Mouse (Mus musculus) limb, embryonic 12.5 days (tissue): ENCODE data around the gene Cmpk1. TPM values are rescaled to one million over a fixed set of nuclear protein-coding genes. Genes with fewer than 3 reads are reported as not detected.

ENCODE experiments used
- ATAC-seq: fragments of 200-750 bp; cut with Nextera tagmentation; 2 replicates; pipeline ENCODE4 v1.8.0; 2017; ENCODE audit warnings: low read depth, moderate TSS enrichment; ENCODE audit not compliant: insufficient number of reproducible peaks, insufficient read depth, low FRiP score, low TSS enrichment
- H3K27ac ChIP-seq: fragments of 300-500 bp; sonication (generic); 2 replicates; pipeline ENCODE4 v1.5.1; 2016; ENCODE audit warnings: mild to moderate bottlenecking, moderate library complexity
- H3K27me3 ChIP-seq: fragments of 300-500 bp; sonication (generic); 2 replicates; pipeline ENCODE4 v1.6.1; 2016; ENCODE audit warnings: mild to moderate bottlenecking, moderate library complexity
- H3K36me3 ChIP-seq: fragments of 300-500 bp; sonication (generic); 2 replicates; pipeline ENCODE4 v1.6.1; 2016; ENCODE audit warnings: mild to moderate bottlenecking, moderate library complexity
- H3K4me1 ChIP-seq: fragments of 300-500 bp; sonication (generic); replicated peaks from 2 replicates; pipeline ENCODE4 v1.6.1; 2016
- H3K4me2 ChIP-seq: fragments of 300-500 bp; sonication (generic); 2 replicates; pipeline ENCODE4 v1.6.1; 2016; ENCODE audit warnings: mild to moderate bottlenecking, moderate library complexity
- H3K4me3 ChIP-seq: fragments of 300-500 bp; sonication (generic); replicated peaks from 2 replicates; pipeline ENCODE4 v1.5.1; 2016; ENCODE audit warnings: mild to moderate bottlenecking
- H3K9ac ChIP-seq: fragments of 300-500 bp; sonication (generic); replicated peaks from 2 replicates; pipeline ENCODE4 v1.6.1; 2016; ENCODE audit warnings: mild to moderate bottlenecking, moderate library complexity
- H3K9me3 ChIP-seq: fragments of 300-500 bp; sonication (generic); 2 replicates; pipeline ENCODE4 v1.6.1; 2016; ENCODE audit warnings: mild to moderate bottlenecking, moderate library complexity
- WGBS: fragments of 180-500 bp; shearing (Covaris S2); methylation state at CpG from one replicate; pipeline ENCODE4 v1.1.7; 2016; 5-methylcytosine and 5-hydroxymethylcytosine counted together
- polyA plus RNA-seq: library from polyadenylated mRNA; unstranded; fragments of >200 nt; fragmentation: Nextera tagmentation; extraction: Ambion mirVana; gene quantifications from 2 replicates; pipeline ENCODE4 v1.2.1, GENCODE M21; 2016

The Cmpk1 gene
- 81.8 and 89.3 TPM in 2 replicates for polyA plus RNA-seq

GRCm38 (mm10) chr4:114986591-114987432 lies at the start of gene Cmpk1:
TSS of gene Cmpk1 (minus strand) at chr4:114987241.
- H3K27me3 ChIP-seq: 0 out of 2 replicates have a peak, but pooled peaks cover 2% of the 10 kb centered on the region
- H3K9ac ChIP-seq: peak within 1 kb of the TSS; percentile 93
- peaks cover 9% of the 10 kb centered on the region; the same call in 1 of the 2 replicates for H3K4me1 ChIP-seq
- H3K9me3 ChIP-seq: no peaks in the 10 kb centered on the region
- H3K27ac ChIP-seq: peak within 1 kb of the TSS; percentile 99
- under 1% methylated on average over 92 of the region's 93 CpGs for WGBS
- ATAC-seq: peak; percentile 97
- H3K36me3 ChIP-seq: 0 out of 2 replicates have a peak, but pooled peaks cover 3% of the 10 kb centered on the region
- peak within 1 kb of the TSS; percentile 89 for H3K4me3 ChIP-seq
- peak within 1 kb of the TSS; percentile 70 for H3K4me2 ChIP-seq

- Histone ChIP-seq H3K27ac (no peak overlapping the region), H3K9ac (no peak overlapping the region), H3K27me3 (no peaks in the 10 kb centered on the region), H3K36me3 (peaks cover 62% of the 10 kb centered on the region), H3K4me2 (no peak overlapping the region), H3K4me1 (no peaks in the 10 kb centered on the region), H3K9me3 (no peaks in the 10 kb centered on the region), H3K4me3 (no peak overlapping the region)
- WGBS: 85% methylated on average over 6 of the region's 6 CpGs
- ATAC-seq: no peak
These were observed 48.0 kb upstream of the Cmpk1 start for GRCm38 (mm10) chr4:115035043-115035442.

GRCm38 (mm10) chr4:115019997-115020396 lies 33.0 kb upstream of the Cmpk1 start:
- H3K27ac ChIP-seq: no peak overlapping the region
- H3K4me1 ChIP-seq: no peaks in the 10 kb centered on the region
- no peak overlapping the region for H3K4me2 ChIP-seq
- H3K4me3 ChIP-seq: no peak overlapping the region
- no peak overlapping the region for H3K9ac ChIP-seq
- 94% methylated on average over 3 of the region's 3 CpGs for WGBS
- H3K36me3 ChIP-seq: peaks cover 80% of the 10 kb centered on the region
- ATAC-seq: no peak
- H3K9me3 ChIP-seq: no peaks in the 10 kb centered on the region
- no peaks in the 10 kb centered on the region for H3K27me3 ChIP-seq

GRCm38 (mm10) chr4:115014276-115014675 lies 27.2 kb upstream of the Cmpk1 start:
- Histone ChIP-seq H3K4me3 (no peak overlapping the region), H3K9me3 (no peaks in the 10 kb centered on the region), H3K36me3 (peaks cover 77% of the 10 kb centered on the region), H3K27ac (no peak overlapping the region), H3K27me3 (no peaks in the 10 kb centered on the region), H3K4me1 (no peaks in the 10 kb centered on the region), H3K9ac (no peak overlapping the region), H3K4me2 (no peak overlapping the region)
- WGBS: 82% methylated on average over 3 of the region's 3 CpGs
- ATAC-seq: no peak

- peaks cover 22% of the 10 kb centered on the region for H3K36me3 ChIP-seq
- WGBS: 3% methylated on average over 8 of the region's 8 CpGs
- peaks cover 17% of the 10 kb centered on the region for H3K4me1 ChIP-seq
- no peaks in the 10 kb centered on the region for H3K9me3 ChIP-seq
- peak overlapping the region; percentile 73 for H3K9ac ChIP-seq
- ATAC-seq: peak; percentile 38; the same call in 1 of the 2 replicates
- no peaks in the 10 kb centered on the region for H3K27me3 ChIP-seq
- H3K4me2 ChIP-seq: peak overlapping the region; percentile 69
- H3K27ac ChIP-seq: peak overlapping the region; percentile 87
- peak overlapping the region; percentile 74 for H3K4me3 ChIP-seq
These were observed 13.4 kb upstream of the Cmpk1 start for GRCm38 (mm10) chr4:115000429-115000795.

- Histone ChIP-seq H3K27me3 (no peaks in the 10 kb centered on the region), H3K4me3 (peak within 1 kb of the TSS; percentile 74), H3K4me2 (peak within 1 kb of the TSS; percentile 69), H3K27ac (peak within 1 kb of the TSS; percentile 96), H3K36me3 (peaks cover 17% of the 10 kb centered on the region), H3K9me3 (no peaks in the 10 kb centered on the region), H3K4me1 (peaks cover 17% of the 10 kb centered on the region), H3K9ac (peak within 1 kb of the TSS; percentile 73)
- ATAC-seq: peak; percentile 100
- under 1% methylated on average over 52 of the region's 52 CpGs for WGBS
These were observed 12.9 kb upstream of the Cmpk1 start, which contains the start of gene Stil for GRCm38 (mm10) chr4:114999773-115000428. TSS of gene Stil (plus strand) at chr4:115000159.

- no peaks in the 10 kb centered on the region for H3K27me3 ChIP-seq
- 9% methylated on average over 9 of the region's 9 CpGs for WGBS
- H3K4me3 ChIP-seq: peak overlapping the region; percentile 74
- peak overlapping the region; percentile 69 for H3K4me2 ChIP-seq
- H3K9ac ChIP-seq: peak overlapping the region; percentile 63
- no peak for ATAC-seq
- H3K9me3 ChIP-seq: no peaks in the 10 kb centered on the region
- H3K4me1 ChIP-seq: peaks cover 17% of the 10 kb centered on the region
- H3K36me3 ChIP-seq: peaks cover 15% of the 10 kb centered on the region
- peak overlapping the region; percentile 96 for H3K27ac ChIP-seq
These were observed 12.4 kb upstream of the Cmpk1 start for GRCm38 (mm10) chr4:114999445-114999772.

GRCm38 (mm10) chr4:114997051-114997450 lies 10.0 kb upstream of the Cmpk1 start:
- WGBS: 60% methylated on average over 3 of the region's 3 CpGs
- H3K9me3 ChIP-seq: no peaks in the 10 kb centered on the region
- H3K4me2 ChIP-seq: no peak overlapping the region
- H3K27ac ChIP-seq: no peak overlapping the region
- ATAC-seq: no peak
- no peaks in the 10 kb centered on the region for H3K36me3 ChIP-seq
- H3K4me1 ChIP-seq: peaks cover 15% of the 10 kb centered on the region
- no peak overlapping the region for H3K9ac ChIP-seq
- H3K27me3 ChIP-seq: 0 out of 2 replicates have a peak, but pooled peaks cover 6% of the 10 kb centered on the region
- H3K4me3 ChIP-seq: no peak overlapping the region

- ATAC-seq: no peak
- Histone ChIP-seq H3K9me3 (no peaks in the 10 kb centered on the region), H3K27me3 (0 out of 2 replicates have a peak, but pooled peaks cover 10% of the 10 kb centered on the region), H3K36me3 (no peaks in the 10 kb centered on the region), H3K4me1 (no peaks in the 10 kb centered on the region), H3K9ac (no peak overlapping the region), H3K4me2 (no peak overlapping the region), H3K27ac (no peak overlapping the region), H3K4me3 (no peak overlapping the region)
- 89% methylated on average over 3 of the region's 3 CpGs for WGBS
These were observed 7.2 kb upstream of the Cmpk1 start for GRCm38 (mm10) chr4:114994218-114994617.

GRCm38 (mm10) chr4:114986211-114986590 lies 840 bp downstream of the Cmpk1 start:
- H3K36me3 ChIP-seq: 0 out of 2 replicates have a peak, but pooled peaks cover 3% of the 10 kb centered on the region
- no peaks in the 10 kb centered on the region for H3K9me3 ChIP-seq
- WGBS: 2% methylated on average over 8 of the region's 8 CpGs
- H3K27ac ChIP-seq: peak overlapping the region; percentile 99
- peak overlapping the region; percentile 93 for H3K9ac ChIP-seq
- peaks cover 9% of the 10 kb centered on the region; the same call in 1 of the 2 replicates for H3K4me1 ChIP-seq
- H3K4me3 ChIP-seq: peak overlapping the region; percentile 89
- peak overlapping the region; percentile 70 for H3K4me2 ChIP-seq
- peak; percentile 50; the same call in 1 of the 2 replicates for ATAC-seq
- H3K27me3 ChIP-seq: no peaks in the 10 kb centered on the region

- 82% methylated on average over 1 of the region's 1 CpGs for WGBS
- H3K9me3 ChIP-seq: no peaks in the 10 kb centered on the region
- H3K27ac ChIP-seq: no peak overlapping the region
- H3K9ac ChIP-seq: no peak overlapping the region
- 0 out of 2 replicates have a peak, but pooled peaks cover 3% of the 10 kb centered on the region for H3K36me3 ChIP-seq
- no peak overlapping the region for H3K4me2 ChIP-seq
- no peak overlapping the region for H3K4me3 ChIP-seq
- H3K4me1 ChIP-seq: peaks cover 13% of the 10 kb centered on the region; the same call in 1 of the 2 replicates
- no peak for ATAC-seq
- H3K27me3 ChIP-seq: no peaks in the 10 kb centered on the region
These were observed 4.0 kb downstream of the Cmpk1 start for GRCm38 (mm10) chr4:114983020-114983419.
